Mouse (Mus musculus): ENCODE results near the gene Cdh3. TPM values are rescaled to one million over a fixed set of nuclear protein-coding genes. Genes with fewer than 3 reads are reported as not detected.
A peak's percentile ranks its signal among the peaks of the same experiment; 100 is the strongest.

Cdh3 gene
- total RNA-seq (2014; fragmentation: Nextera tagmentation), result not detected in 2 replicates
- not detected in 2 replicates for total RNA-seq (2017)

DNA sequence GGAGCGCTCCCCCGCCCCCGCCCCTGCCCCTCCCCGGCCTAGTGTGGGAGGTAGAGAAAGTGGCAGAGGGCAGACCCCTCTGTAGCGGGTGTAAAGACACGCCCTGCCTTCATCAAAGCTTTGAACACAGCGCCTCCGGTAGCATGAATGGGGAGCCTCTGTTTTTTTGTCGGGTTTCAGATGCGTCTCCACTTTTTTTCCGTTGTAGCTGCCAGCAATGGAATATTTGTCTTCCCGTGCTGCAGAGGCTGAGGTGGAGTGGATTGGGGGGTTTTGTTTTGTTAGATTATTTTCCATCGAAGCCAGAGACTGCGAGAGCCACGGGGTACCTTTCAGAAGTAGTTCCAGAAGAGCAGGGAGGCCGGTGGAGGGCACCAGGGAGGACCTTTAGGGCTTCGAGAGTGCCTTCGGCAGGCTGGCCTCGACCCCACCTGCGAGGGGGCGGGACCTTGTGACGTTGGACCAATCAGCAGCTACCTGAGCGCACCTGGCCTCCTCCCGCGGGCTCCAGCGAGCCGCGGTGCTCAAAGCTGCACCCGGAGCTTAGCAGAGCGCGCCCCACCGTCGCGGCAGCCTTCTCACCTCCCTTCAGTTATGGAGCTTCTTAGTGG, at the start of gene Cdh3:
TSS of gene Cdh3 (plus strand) at position 527 of the 611 bp plus-strand sequence.
- ATAC-seq (replicated peaks; ENCODE audit: poor library complexity, severe bottlenecking), result no peak

DNA sequence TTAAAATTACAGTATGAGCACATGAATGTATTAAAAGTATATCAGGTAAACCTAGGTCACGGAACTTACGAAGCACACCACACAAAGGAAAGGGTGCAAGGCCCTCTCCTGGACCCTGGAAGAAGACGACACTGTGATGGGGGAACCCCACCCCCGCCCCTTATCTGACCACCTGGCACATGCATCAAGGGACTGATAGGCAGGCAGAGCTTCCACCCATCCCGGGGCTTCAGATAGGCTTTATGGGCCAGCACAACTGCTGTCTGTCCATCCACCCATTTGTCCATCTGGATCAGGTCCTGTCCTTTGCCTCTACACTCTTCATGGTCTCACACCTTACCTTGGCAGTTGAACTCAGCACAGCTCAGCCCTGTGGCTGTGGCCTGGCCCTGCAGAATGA, 48.6 kb upstream of the Cdh3 start:
- no peak for ATAC-seq (replicated peaks; ENCODE audit: poor library complexity, severe bottlenecking)

DNA sequence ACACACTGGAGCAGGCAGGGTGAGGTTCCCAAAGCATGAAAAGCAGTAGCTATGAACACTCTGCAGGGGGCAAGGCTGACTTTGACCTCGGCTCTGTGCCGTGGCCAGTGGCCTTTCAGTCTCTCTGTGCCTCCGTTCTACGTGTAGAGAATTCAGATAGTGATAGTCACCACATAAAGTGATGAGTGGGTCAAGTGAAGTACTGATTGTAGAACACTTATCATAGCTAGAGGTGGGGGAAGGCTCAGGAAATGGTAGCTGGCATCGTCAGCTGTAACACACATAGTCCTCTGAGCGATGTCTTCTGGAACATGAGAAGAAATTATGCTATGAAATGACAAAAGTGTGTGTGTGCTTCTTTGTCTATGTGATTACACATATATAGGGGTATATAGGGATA, 46.9 kb upstream of the Cdh3 start:
- ATAC-seq (replicated peaks; ENCODE audit: poor library complexity, severe bottlenecking), result no peak

DNA sequence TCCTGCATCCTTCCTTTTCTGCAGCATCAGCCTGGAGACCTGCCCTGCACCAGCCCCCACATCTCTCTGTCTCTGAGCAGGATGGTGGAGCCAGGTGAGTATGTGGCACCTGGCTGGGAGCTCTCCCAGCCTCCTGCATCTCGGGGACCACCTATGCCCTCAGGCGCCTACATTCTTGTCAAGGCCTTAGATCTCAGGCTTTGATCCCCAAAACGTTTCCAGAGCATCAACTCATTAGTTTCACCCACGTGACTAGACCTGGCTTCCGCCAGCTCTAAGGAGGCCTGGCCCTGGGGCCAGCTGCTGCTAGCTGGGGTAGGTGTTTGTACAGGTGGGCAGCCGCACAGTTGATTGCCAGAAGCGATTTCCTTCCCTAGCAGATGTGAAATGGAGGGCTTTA, 41.2 kb upstream of the Cdh3 start:
- ATAC-seq (replicated peaks; ENCODE audit: poor library complexity, severe bottlenecking), result no peak

DNA sequence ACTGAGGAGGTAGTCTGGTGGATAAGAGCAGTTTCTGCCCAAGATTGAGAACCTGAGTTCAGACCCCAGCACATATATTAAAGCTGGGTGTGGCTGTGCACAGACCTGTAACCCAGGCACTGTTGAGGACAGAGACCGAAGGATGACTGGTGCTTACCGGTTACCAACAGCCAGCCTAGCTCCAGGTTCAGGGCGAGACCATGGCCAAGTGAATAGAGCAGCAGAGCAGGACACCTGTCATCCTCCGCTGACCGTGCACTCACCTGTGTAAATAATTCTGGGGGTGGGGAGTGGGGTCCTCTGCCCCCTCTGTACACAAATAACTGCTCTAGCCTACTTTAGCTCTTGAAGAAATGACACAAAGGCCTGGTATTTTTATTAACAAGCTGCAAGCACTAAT, 36.7 kb upstream of the Cdh3 start:
- no peak for ATAC-seq (replicated peaks; ENCODE audit: poor library complexity, severe bottlenecking)

DNA sequence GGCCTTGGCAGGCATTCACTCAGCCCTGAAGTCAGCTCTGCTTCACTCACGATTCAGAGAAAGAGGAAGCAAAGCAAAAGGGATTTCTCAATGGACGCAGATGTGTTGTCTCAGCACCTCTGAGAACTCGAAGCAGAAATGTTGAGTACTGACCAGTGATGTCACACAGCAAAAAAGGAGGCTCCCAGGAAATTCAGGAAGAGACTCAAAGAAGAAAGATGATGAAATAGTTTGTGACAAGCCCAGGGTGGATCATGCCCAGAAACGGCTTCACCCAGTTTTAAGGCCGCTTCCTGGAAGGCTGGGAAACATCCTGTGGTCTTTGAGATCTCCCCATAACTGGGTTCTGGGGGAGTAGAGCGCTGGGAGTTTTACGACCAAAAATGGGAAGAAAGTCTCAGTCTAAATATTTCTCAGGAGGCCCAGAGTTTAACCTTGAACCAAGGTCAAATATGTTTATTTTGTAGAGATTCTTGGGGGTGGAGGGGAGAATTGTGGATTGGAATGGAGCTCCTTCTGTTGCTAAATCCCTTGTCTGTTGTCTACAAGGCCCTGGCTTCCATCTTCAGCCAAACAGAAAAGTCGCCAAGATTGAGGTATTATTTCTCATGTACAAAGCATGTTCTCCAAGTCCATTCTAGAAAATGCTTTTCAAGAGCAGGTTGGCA, 10.5 kb upstream of the Cdh3 start, which contains the start of gene 6030452D12Rik:
TSS of gene 6030452D12Rik (plus strand) at position 505 of the 668 bp plus-strand sequence.
- peak; percentile 99 for ATAC-seq (replicated peaks; ENCODE audit: poor library complexity, severe bottlenecking)

DNA sequence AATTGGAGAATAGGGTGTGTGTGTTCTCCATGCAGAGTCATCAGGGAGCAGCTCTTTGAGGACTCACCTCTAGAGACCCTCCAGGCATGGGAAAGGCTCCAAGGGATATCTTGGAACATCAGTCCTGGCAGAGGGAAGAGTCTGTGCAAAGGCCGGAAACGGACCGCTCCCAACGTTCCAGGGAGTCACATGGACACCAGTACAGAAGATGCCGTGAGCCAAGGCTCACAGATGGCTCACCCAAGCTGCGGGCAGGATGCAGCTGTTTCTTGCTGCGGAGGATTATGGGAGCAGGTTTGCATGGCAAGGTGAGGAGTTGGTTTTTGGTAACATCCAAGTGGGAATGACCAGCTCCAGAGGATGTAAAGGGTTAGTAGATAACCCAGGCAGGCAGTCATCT, 6.5 kb upstream of the Cdh3 start:
- ATAC-seq (replicated peaks; ENCODE audit: poor library complexity, severe bottlenecking), result no peak

DNA sequence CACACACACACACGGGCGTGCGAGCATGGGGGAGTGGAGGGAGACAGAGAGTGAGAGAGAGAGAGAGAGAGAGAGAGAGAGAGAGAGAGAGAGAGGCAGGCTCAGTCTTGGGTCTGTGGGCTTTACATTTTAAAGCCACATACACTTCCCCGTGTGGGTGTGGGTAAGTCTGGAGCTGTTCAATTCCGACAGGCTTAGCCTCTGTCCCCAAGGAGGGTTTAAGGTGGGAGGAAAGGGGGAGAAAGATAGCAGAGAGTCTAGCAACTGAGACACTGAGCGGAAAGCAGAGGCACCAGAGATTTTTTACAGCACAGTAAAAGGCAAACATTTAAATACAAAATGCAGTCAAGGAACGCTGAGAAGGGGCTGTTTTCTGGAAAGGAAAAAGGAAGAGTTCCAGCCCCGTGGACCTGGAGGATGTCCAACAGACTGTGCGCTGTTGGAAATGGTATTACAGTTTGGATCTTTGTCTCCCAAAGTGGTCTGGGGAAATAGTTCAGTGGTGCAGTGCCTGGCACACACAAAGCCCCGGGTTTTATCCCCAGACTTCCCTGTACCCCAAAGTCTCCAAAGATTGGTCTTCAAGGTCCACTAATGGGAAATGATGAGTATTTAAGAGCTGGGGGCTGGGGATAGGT, 5.2 kb upstream of the Cdh3 start:
- ATAC-seq (replicated peaks; ENCODE audit: poor library complexity, severe bottlenecking), result no peak

DNA sequence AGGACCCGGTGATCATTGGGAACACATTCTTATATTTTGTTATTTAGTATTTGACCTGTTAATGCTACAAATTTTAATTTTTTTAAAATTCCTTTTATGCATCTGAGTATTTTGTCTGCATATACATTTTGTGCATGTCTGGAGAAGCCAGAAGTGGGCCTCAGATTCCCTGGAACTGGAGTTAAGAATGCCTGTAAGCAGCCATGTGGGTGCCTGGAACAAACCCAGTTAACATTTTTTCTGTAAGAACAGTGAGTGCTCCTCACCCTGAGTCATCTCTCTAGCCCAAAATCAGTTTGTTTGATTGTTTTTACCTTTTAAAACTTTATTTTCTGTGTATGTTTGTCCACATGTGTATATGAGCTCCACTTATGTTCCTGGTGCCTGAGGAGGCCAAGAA, 4.6 kb upstream of the Cdh3 start:
- no peak for ATAC-seq (replicated peaks; ENCODE audit: poor library complexity, severe bottlenecking)

DNA sequence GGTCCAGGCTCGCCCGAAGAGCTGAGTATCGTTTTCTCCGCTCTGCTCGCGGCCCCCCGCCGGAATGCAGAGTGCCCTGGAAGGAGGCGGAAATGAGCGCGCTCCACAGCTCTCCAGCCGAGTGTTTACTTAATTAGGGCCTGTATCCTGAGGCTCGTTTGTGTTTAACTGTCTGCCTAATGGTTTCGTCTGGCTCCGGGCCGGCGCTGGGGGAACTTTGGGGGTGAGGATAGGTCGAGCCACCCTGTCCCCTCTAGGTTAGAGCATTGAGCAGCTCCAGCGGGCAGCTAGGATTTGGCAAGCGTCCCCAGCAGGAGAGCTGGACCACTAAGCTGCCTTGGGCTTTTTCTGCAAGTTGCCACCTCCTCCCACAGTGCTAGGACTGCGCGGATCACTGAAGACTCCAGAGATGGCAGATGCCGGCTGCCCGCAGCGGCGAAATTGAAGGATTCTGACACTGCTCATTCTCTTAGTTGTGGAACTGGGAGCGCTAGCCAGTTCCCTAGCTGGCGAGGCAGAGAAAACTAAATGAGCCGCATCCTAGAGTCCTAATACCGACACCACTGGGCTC, 2.8 kb upstream of the Cdh3 start:
- ATAC-seq (replicated peaks; ENCODE audit: poor library complexity, severe bottlenecking), result peak; percentile 40

DNA sequence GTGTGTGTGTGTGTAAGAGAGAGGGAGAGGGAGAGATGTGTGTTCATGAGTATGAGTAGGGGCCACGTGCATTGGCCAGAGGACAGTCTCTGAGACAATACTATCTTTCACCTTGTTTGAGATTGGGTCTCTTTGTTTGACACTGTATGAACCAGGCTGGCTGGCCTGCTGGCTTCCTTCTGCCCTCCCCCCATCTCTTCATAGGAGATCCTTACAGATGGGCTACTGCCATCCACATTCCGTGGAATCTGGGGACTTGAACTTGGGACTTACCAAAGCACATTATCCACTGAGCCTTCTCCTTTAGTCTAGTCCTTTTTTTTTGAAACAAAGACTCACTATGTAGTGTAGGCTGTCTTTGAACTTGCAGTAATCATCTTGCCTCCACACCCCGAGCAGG, 2.2 kb upstream of the Cdh3 start:
- ATAC-seq (replicated peaks; ENCODE audit: poor library complexity, severe bottlenecking), result no peak

DNA sequence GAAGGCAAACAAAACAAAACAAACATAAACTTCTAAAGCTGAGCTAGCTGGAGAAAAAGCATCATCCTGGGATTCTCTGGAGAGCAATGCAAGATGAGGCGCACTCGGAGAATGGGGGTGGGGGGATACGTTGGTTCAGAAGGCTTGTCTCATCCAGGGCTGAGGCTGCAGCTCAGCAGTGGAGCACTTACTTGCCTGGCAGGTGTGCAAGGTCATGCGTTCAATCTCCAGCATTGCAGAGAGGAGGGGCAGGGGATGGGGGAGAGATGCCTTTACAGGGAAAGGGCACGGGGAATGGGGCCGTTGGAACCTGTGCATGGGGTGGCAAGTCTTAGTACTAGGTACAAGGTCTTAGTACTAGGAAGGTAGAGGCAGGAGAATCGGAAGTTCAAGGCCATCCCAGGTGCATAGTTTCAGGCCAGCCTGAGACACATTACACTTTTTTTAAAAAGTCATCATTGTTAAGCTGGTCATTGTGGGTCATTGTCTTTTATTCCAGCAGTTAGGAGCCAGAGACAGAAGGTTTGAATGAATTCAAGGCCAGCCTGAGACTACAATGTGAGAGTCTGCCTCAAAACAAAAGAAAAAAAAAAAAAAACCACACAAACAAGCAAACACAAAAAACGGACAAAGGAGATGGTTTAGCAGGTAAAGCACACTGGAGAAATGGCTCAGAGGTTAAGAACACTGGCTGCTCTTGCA, 1.5 kb upstream of the Cdh3 start:
- no peak for ATAC-seq (replicated peaks; ENCODE audit: poor library complexity, severe bottlenecking)

DNA sequence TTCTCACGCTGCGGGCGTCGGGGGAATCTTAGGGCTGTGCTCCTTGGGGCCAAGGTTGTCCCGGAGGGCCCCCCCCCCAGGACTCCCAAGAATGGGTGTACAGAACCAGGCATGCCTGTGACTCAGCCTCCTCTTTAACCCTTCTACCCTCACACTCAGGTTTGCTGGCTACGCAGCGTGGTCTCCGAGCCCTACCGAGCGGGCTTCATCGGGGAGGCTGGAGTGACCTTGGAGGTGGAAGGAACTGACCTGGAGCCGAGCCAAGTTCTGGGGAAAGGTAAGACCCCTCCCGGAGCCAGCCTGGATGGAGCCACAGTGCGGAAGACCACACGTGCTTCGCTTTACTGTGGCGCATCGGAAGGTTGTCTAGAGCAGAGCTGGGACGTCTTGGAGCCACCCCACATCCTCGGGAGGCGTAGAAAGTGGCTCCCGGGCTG, 392 bp downstream of the Cdh3 start:
- ATAC-seq (replicated peaks; ENCODE audit: poor library complexity, severe bottlenecking), result peak; percentile 36

DNA sequence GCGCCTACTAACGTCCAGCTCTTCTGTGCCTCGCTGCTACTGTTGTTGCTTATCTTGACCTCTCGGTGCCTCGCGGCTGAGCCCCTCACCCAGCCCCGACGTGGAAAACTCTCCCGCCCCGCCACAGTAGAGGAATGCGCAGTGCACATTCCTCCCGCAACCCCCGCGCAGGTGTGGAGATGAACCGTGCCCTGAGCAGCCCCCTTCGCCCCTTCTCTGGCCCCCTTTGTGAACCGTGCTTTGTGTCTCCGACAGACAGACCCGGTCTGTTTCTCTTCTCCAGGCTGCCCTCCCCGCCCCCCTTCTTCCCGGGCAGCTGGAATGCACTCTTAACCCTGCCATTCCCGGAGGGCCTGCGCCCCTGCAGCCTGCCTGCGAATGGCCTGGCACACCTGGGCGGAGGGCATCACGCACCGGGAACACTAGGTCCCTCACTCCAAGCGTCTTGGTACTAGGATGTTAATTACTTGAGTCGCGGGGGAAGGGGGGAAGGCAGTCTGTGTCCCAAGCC, 895 bp downstream of the Cdh3 start:
- no peak for ATAC-seq (replicated peaks; ENCODE audit: poor library complexity, severe bottlenecking)

DNA sequence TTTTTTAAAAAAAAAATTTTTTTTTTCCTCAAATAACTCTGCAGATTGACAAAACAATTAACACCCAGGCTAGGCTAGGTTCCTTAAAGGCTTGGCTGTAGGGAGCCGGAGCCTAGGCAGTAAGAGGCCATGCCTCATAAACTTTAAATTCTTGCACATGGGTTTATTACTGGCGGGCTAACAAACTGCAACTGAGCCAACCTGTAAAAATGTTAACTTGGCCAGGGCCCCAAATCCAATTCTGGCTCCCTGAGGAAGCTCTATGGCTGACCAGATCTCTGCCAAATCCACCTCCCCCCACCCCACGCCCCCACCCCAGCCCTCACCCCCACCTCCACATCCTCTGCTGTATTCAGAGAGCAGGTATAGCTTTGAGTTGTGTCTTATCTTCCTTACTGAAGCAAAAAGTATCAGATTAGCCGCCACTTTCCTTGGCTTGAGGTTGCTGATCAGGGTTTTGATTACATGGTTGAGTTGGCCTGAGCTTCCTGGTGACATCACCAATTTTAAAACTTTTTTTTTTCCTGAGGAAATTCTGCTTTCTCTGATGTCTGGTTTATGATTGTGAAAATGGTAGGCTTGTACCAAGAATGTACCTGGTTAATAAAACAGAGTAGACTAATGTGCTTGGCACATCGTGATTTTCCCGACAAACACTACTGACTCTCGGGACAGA, 1.9 kb downstream of the Cdh3 start:
- no peak for ATAC-seq (replicated peaks; ENCODE audit: poor library complexity, severe bottlenecking)

DNA sequence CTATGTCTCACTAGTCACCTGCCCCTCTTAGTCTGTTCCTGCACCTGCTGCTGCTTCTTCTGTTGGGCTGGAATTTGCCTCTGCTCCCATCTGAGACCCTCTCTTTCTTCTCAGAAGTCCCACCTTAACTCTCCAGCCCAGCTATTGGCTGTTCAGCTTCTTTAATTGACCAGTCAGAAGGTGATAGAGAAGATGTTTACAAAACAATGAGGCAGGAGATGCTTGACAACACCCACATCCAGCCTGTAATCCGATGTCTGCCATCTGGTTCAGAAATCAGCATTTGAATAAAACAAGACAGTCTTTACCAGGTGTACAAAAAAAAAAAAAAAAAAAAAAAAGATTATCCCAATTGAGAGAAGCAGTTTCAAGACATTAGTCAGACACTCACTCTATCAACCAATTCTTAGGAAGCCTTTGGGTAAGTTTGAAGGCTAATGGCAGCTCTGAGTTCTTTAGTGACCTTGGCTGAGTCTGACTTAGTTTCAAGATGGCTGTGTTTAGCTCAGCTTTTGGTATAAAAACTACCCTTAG, 5.3 kb downstream of the Cdh3 start:
- no peak for ATAC-seq (replicated peaks; ENCODE audit: poor library complexity, severe bottlenecking)

DNA sequence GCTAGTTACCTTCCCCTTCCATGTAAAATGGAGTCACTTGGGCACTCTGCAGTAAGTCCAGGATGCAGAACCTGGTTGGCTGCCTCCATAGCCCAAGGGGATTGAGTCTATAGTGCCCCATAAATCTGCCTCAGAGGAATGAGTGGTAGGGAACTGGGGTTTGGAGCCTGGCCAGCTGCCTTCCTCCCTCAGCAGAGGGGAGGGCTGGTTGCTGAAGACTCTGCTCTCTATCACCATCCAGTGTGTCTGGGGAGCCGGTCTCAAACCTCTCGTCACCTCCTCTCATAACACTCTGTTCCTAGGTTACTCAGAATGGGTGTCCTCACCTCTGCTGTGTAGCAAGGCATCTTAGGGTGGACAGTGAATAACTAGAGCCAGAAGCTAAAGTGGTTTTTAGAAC, 5.9 kb downstream of the Cdh3 start:
- peak; percentile 33; the same call in 1 of the 2 replicates for ATAC-seq (replicated peaks; ENCODE audit: poor library complexity, severe bottlenecking)

DNA sequence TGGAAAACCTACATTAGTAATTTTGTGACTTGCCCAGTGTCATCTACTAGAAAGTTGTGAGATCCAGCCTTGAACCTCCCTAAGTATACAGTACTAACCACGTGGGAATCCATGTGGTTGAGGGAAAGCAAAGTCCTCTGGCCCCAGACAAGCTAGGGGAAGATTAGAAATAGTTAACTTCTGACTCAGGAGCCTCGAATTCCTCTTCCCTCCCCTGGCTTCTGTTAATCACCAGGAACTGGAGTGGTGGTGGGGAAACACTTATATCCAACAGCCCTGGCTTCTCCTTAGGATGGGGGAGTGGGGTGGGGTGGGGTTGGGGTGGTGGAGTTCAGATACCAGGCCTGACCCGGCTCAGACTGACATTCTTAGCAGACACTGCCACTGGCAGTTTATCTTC, 8.1 kb downstream of the Cdh3 start:
- no peak for ATAC-seq (replicated peaks; ENCODE audit: poor library complexity, severe bottlenecking)

DNA sequence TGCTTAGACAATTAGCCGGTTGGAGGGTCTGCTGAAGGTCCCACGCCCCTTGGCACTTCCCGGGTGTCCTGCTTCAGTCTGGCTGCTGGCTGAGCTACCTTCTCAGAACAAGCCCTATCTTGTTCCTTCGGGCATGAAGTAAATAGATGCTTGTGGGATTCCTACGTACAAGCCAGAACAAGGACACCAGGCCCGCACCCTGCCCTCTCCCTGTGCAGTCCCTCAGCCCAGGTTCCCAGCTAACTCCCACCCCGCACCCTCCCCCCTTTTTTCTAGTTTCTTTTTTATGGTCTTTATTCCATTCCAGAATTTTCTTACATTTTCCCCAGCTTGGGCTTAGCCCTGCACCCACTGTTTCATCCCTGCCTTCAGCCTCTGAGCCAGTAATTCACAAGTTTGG, 9.9 kb downstream of the Cdh3 start:
- no peak for ATAC-seq (replicated peaks; ENCODE audit: poor library complexity, severe bottlenecking)

DNA sequence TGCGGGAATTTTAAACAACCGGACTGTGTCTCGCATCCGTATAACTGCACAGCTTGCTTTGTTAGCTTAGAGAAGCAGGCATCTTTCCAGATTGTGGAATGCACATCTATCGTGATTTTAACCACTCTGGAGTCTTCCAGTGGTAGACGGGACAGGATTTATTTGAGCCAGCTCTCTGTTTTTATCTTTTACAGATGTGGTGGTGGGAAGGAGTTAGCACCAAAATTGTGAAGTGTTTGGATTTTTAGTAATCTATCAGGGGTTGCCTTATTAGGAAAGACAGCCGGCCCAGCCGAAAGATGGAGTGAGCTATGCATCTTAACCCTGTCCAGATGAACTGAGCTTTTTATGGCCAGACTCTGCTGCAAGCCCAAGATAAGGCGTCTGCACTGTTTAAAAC, 11.2 kb downstream of the Cdh3 start:
- ATAC-seq (replicated peaks; ENCODE audit: poor library complexity, severe bottlenecking), result no peak
